Mouse (Mus musculus) Patski (cell line): Measurements from ENCODE around the gene Gp5. TPM values are rescaled to one million over a fixed set of nuclear protein-coding genes. Genes with fewer than 3 reads are reported as not detected.

Experiments used
- ATAC-seq: fragments of 100-300 bp; one replicate; pipeline ENCODE4 v1.8.0; 2021
- CTCF ChIA-PET: fragments of 350-600 bp; sonication (Branson Sonifier 250); formaldehyde crosslinking; loops from one replicate; lab custom pipeline; 2022; ENCODE audit warnings: inconsistent platforms; lab: Charles Lee
- POLR2A ChIA-PET: fragments of 350-600 bp; sonication (Branson Sonifier 250); formaldehyde crosslinking; loops from one replicate; lab custom pipeline; 2022; ENCODE audit warnings: antibody characterized with exemption, inconsistent platforms; lab: Charles Lee
- DNase-seq: peaks from one replicate; pipeline ENCODE4 v3.0.0-alpha.2; 2011; ENCODE audit warnings: low read depth, low spot score
- H3K27me3 ChIP-seq: fragments of 371-371 bp; one replicate; pipeline ENCODE4 v1.5.1; 2021
- CTCF ChIP-seq: fragments of 100-300 bp; IDR thresholded peaks from one replicate; pipeline ENCODE4 v1.5.1; 2021
- in situ Hi-C: fragments of 300-500 bp; cut with MboI; formaldehyde crosslinking; loops from 3 replicates; pipeline ENCODE4 v1.11.1; 2018; ENCODE audit warnings: low pct_unique_long_range_greater_than_20kb, mixed read lengths
- polyA plus RNA-seq: library from polyadenylated mRNA; unstranded; gene quantifications from one replicate; pipeline ENCODE4 v1.2.3, GENCODE M21; 2021

Gene Gp5
- polyA plus RNA-seq, 1 experiment from 2014 or later, result 0.10 TPM

DNA sequence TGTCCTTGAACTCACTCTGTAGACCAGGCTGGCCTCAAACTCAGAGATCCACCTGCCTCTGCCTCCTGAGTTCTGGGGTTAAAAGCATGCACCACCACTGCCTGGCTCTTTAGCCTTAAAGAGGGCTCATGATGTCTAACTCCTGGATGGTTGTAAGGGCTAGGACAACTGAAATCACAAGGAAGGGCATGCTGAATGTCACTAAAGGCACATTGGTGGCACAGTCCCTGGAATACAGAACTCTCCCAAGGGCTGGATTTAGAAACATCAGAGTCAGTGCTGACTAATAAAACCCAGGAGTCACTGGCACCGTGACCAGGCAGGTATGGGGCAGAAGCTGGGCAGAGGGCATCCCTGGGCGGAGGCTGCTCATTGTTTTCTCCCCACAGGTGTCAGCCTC lies 7.2 kb downstream of the Gp5 start:
- DNase-seq, result no peak
- TF ChIP-seq CTCF, result no peak
- H3K27me3 ChIP-seq, result peaks cover 6% of the 10 kb centered on the region
- ChIA-PET CTCF (no interaction called here), POLR2A (no interaction called here)
- in situ Hi-C loops, result no loop called here
- ATAC-seq, result no peak

- in situ Hi-C loops, result no loop called here
- POLR2A ChIA-PET, result no interaction called here
- peaks cover 6% of the 10 kb centered on the region for H3K27me3 ChIP-seq
- ATAC-seq (no peak), DNase-seq (no peak)
- CTCF ChIA-PET, result interaction anchor here (1.9 kb wide), 1 partner anchor 11 kb away, joined by 8 read pairs; no protein-coding TSS in a partner anchor
- no peak for TF ChIP-seq CTCF
These were observed 7.9 kb downstream of the Gp5 start for GRCm38 (mm10) chr16:30302686-30303085.

GRCm38 (mm10) chr16:30299711-30300277 lies 10.8 kb downstream of the Gp5 start:
- POLR2A ChIA-PET, result interaction anchor here (1.7 kb wide), 1 partner anchor 12 kb away, joined by 4 read pairs; no protein-coding TSS in a partner anchor

GRCm38 (mm10) chr16:30297450-30297849 lies 13.1 kb downstream of the Gp5 start:
- POLR2A ChIA-PET, result no interaction called here

More at GRCm38 (mm10) chr16:30299711-30300277, 10.8 kb downstream of the Gp5 start:
- DNase-seq (no peak), ATAC-seq (no peak)
- TF ChIP-seq CTCF, result no peak
- in situ Hi-C loops, result no loop called here
- H3K27me3 ChIP-seq, result peaks cover 6% of the 10 kb centered on the region
- CTCF ChIA-PET, result interaction anchor here (0.8 to 1.9 kb wide), 5 partner anchors 14 to 37 kb away, joined by 3 to 4 read pairs (median 4); no protein-coding TSS in a partner anchor

DNA sequence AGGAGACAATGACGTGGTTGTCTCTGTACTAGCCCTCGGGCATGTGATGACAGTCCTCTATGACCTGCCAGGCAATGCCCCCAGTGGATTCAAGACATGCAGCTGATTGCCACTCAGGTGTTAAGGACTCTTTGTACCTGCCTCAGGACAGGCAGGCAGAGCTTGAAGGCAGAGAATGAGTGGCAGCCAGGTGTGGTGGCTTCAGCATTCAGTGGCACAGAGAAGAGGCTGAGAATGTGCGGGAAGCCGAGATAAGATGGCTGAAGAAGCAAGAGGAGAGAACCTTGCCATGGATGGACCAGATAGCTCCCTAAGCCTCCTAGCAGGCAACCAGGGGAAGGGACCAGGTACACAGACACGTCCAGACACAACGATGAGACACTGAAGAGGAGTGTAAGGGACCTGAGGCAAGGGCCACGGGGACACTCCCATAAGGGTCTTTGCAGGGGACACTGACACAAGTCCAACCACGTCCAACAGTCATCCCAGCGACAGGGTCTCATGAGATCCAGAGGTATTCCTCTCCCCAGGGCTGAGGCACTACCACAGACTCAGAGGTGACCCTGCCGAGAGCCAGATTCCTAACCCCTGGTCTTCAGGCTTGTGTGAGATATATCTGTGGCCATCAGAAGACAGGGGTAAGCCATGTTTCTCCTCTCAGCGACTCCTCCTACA lies 13.8 kb downstream of the Gp5 start:
- POLR2A ChIA-PET, result no interaction called here
- peaks cover 6% of the 10 kb centered on the region for H3K27me3 ChIP-seq
- DNase-seq (no peak), ATAC-seq (no peak)
- no peak for TF ChIP-seq CTCF
- in situ Hi-C loops, result no loop called here
- CTCF ChIA-PET, result no interaction called here

More at GRCm38 (mm10) chr16:30297450-30297849, 13.1 kb downstream of the Gp5 start:
- DNase-seq, result no peak
- no peak for ATAC-seq
- in situ Hi-C loops, result no loop called here
- CTCF ChIA-PET, result no interaction called here
- no peak for TF ChIP-seq CTCF
- peaks cover 6% of the 10 kb centered on the region for H3K27me3 ChIP-seq

GRCm38 (mm10) chr16:30295106-30295505 lies 15.5 kb downstream of the Gp5 start:
- in situ Hi-C loops, result no loop called here
- DNase-seq (no peak), ATAC-seq (no peak)
- TF ChIP-seq CTCF, result no peak
- POLR2A ChIA-PET, result no interaction called here
- no peaks in the 10 kb centered on the region for H3K27me3 ChIP-seq
- CTCF ChIA-PET, result no interaction called here

GRCm38 (mm10) chr16:30290436-30290835 lies 20.1 kb downstream of the Gp5 start:
- DNase-seq, result no peak
- in situ Hi-C loops, result no loop called here
- POLR2A ChIA-PET, result no interaction called here
- no peaks in the 10 kb centered on the region for H3K27me3 ChIP-seq
- ATAC-seq, result no peak
- CTCF ChIA-PET, result no interaction called here
- no peak for TF ChIP-seq CTCF

- in situ Hi-C loops, result no loop called here
- peaks cover 11% of the 10 kb centered on the region for H3K27me3 ChIP-seq
- POLR2A ChIA-PET, result no interaction called here
These were observed 24.9 kb downstream of the Gp5 start for GRCm38 (mm10) chr16:30285701-30286100.

GRCm38 (mm10) chr16:30283743-30284337 lies 26.7 kb downstream of the Gp5 start:
- in situ Hi-C loops, result no loop called here
- CTCF ChIA-PET, result interaction anchor here (1.2 kb wide), 1 partner anchor 12 kb away, joined by 6 read pairs; no protein-coding TSS in a partner anchor
- DNase-seq (no peak), ATAC-seq (peak; percentile 49)
- TF ChIP-seq CTCF, result no peak
- POLR2A ChIA-PET, result no interaction called here
- peaks cover 11% of the 10 kb centered on the region for H3K27me3 ChIP-seq

More at GRCm38 (mm10) chr16:30285701-30286100, 24.9 kb downstream of the Gp5 start:
- CTCF ChIA-PET, result no interaction called here
- ATAC-seq, result no peak
- no peak for TF ChIP-seq CTCF
- DNase-seq, result no peak

- in situ Hi-C loops, result no loop called here
- no peak for TF ChIP-seq CTCF
- DNase-seq (no peak), ATAC-seq (no peak)
- ChIA-PET POLR2A (no interaction called here), CTCF (interaction anchor here (1.2 kb wide), 1 partner anchor 11 kb away, joined by 6 read pairs; no protein-coding TSS in a partner anchor)
- H3K27me3 ChIP-seq, result peaks cover 11% of the 10 kb centered on the region
These were observed 27.6 kb downstream of the Gp5 start, which contains the start of gene Lrrc15 for GRCm38 (mm10) chr16:30282844-30283495. TSS of gene Lrrc15 (minus strand) at chr16:30283256.
